Mouse (Mus musculus) megakaryocyte, adult 5-6 weeks (primary cell): Measurements from ENCODE around the gene Cd8b1. TPM values are rescaled to one million over a fixed set of nuclear protein-coding genes. Genes with fewer than 3 reads are reported as not detected.

Experiments
- ATAC-seq: 2 replicates; pipeline ENCODE4 v1.8.0; 2016; ENCODE audit warnings: mild to moderate bottlenecking, inconsistent platforms; ENCODE audit not compliant: poor library complexity, severe bottlenecking
- total RNA-seq, 2 experiments: library from RNA; stranded (forward) in 1 of 2; stranded (reverse) in 1 of 2; fragments of 153-499, 151-499 nt in 1 of 2; fragments of 221-1000, 200-1000 nt in 1 of 2; gene quantifications; 2 replicates each; pipeline versions ENCODE4 v1.2.3 to v1.2.4; 2015 to 2017

Gene Cd8b1
- total RNA-seq, 2 experiments from 2014 or later = 0.20 TPM; not detected in 1

DNA sequence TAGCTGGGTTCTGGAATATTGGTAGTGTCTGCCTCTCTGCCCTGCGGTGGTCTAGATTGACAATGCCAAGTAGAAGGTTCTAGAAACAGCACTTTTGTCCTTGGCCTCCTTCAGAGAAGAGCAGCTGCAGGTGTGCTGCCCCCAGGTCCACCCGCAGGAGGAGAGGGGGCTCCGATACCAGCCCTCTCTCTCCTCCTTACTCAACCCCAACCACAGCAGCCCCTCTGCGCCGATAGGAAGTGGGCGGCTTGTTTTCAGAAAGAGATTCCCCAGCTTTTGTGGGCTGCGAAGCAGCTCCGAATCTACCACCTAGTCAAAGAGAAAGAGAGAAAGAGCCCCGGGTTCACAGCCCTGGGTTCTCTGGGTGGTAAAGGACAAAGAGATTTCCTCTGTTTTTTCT, 18.6 kb downstream of the Cd8b1 start:
- no peak for ATAC-seq

DNA sequence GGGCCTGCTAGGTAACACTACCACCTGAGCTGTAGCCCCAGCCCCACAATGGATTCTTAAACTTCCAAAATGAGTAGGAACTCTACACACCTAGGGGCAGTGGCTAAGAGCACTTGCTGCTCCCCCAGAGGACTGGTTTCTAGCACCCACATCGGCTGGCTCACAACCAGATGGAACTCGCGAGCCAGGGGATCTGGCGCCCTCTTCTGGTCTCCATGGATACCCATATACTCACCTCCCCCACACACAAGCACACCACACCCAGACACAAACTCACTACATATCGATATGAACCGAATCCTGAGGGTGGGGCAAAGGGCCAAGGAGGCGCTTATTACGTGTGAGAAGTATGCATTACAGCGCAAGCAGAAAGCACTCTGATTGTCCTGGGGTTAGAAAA, 25.4 kb downstream of the Cd8b1 start:
- ATAC-seq = no peak

DNA sequence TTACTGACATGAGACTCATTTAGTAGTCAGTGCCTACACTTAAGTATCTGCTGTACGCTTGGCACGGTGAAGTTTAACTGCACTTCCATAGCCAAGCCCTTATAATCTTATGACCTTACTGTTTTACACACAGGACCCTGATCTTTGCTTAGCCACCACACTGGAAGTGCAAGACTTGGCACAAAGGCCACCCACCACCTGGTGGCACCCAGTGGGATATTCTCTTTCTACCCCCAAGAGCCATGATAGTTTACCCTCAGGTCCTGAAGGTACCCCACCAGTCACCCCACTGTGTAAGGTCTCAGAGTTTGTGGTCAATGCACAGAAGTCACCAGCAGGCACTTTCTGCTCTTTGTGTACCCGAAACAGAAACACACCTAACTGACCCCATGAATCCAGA, 28.6 kb downstream of the Cd8b1 start:
- no peak for ATAC-seq

DNA sequence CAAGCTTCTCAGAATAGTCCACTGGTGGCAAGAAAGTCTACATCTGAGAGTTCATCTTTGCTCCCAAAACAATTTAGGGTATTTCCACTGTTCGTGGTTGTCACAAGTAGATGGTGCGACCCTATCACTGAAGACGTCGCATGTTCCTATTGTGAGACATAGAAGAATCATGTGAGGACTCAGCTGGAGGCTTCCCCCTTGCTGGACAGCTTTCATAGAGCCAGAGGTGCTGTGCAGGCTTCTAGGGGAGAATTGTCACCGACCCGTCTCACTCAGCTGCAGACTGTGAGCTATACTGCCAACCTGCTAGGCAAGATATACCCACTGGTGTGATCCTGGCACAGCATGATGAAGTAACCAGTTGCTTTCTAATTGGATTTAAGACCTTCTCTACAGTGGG, 29.6 kb downstream of the Cd8b1 start:
- ATAC-seq = no peak

DNA sequence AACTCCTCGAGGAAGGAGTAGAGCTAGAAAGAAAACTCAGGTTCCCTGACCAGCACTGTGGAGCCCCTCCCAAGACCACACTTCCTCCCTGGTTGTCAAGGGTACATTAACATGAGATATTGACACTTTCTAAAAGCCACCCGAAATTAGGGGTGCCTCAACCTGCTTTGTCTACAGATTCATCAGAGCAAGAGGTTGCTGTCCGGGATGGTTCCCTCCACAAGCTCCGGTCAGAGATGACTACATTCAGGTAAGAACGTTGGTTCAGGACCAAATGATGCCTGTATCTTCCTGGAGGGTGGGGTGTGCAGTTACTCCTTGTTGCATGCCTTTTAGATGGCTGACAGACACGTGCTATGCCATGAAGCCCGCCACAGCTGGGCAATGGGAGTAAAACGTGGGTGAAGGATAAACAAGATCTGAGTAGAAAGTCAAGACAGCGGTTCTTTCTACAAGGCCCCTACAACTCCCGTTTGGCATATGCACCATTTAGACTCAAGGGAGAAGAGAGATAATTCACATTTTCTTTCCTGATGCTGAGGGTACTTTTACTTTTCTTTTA, 30.4 kb downstream of the Cd8b1 start:
- no peak for ATAC-seq

DNA sequence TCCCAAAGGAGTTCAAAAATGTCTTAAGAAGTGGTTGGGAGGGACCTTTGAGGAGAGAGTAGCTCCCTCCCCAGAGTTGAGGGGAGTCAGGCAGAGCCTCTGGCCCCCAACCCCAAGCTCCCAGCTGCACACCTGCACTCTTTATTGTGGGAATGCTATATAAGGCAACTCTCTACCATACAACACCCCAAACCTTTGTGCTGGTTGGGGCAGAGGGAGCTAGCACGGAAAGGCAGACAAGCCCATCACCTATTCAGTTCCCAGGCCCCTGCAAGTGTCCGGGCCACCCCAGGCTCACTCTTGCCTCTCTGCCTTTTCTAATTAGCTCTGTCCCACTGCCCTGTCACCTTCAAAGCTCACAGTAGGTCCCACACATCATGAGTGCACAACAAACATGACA, 31.1 kb downstream of the Cd8b1 start:
- no peak for ATAC-seq

DNA sequence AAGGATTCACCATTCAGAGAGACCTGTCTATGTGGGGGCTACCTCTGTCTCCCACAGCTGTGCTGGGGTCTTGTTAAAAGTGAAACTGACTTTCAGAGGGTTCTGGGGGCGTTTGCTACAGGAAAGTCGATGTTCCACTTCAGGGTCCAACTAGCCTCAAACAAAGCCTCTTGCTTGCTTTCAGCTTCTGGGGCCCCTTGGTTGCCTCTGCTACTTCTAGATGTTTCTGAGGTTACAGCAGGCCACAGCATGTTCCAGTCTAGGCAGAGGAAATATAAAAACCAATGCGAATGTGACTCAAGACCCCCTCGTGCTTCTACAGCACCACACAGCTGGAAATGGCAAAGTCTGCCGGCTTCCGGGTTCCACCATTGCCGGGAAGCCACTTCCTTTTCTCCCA, 34.9 kb downstream of the Cd8b1 start:
- ATAC-seq = no peak

DNA sequence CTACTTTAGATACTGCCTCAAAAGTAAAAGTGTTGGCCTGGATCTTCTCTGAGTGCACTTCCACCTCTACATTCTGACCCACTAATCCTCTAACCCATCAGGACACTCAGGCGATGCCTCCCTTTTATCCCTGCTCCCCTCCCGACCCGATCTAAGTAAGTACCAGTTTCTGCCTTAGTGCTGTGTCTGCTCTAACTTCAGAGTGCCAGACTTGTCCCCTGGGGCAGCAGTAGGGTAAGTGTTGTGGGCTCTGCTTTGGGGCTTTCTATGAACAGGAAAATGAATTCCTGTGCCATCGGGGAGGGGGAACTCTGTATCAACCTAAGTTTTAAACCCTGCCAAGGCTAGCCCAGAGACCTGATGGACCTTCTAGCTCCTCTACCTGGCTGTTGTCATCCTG, 37.6 kb downstream of the Cd8b1 start:
- ATAC-seq = no peak

DNA sequence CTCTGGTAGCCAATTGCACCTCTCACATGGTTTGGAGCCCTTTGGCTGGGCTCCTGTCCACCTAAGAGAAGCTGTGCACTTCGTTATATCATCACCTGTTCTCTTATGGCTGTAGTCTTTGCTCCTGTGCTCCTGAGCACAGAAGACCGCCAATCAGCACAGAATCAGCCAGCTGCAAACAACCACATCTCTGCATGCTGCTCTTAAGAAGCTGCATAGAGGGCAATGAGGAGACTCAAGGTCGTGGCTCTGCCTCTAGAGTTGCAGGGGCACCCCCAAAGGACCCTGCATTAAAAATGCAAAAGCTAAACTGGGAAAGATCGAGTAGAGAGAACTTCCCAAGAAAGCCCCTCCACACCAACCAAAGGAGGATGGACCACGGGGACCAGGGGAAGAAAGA, 38.2 kb downstream of the Cd8b1 start:
- no peak for ATAC-seq

DNA sequence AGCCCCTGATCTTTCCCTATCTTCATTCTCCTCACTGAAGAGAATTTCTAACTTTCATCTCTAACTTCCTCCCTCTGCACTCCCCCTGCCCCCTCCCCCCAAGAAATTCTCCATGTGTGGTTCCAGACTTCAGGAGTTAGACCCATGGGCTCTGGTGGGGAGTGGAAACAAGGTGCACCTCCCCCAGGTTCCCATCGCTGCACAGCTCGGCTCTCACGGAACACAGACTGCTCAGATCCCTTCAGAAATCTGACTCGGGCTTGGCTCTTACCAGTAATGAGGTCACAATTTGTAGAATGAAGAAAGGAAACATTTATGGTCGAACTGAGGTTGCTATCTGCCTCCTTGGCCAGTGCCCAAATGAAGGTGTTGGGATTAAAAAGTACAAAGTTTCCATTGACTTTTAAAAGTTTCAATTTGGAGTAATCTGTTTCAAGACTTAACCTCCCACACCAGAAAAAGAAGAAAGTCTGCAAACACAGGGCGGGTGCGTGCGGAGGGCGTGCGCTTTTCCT, 38.6 kb downstream of the Cd8b1 start:
- no peak for ATAC-seq

DNA sequence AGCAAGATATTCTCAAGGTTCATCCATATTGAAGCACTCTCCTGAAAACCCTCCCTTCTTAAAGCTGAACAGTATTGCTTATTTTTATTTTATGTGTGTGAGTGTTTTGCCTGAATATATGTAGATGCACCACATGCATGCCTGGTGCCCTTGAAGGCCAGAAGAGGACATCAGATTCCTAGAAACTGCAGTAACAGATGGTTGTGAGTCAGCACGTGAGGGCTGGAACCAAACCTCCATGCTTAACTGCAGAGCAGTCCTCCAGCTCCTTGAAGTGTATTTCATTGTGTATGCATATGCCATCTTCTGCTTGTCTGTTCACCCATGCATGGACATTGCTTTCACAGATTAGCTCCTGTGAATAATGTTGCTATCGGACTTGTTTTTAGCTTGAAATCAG, 41.4 kb downstream of the Cd8b1 start:
- no peak for ATAC-seq

DNA sequence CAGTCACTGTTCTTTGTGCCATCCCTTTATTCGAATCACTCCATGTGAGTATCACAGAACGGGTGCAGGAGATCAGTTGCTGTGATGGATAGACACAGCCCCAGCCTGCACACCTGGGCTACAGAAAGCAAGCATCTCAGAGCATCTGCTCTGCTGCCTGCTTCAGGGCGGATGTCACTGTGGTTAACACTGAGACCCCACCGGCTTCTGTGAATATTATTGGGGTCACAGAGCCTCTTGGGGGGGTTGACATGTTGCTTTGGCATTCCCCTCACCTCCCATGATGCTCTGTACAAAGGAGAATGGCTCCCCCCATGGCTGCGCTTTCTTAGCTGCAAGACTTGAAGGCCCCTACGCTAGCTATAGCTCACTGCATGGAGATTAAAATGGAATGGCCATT, 46.8 kb downstream of the Cd8b1 start:
- no peak for ATAC-seq

DNA sequence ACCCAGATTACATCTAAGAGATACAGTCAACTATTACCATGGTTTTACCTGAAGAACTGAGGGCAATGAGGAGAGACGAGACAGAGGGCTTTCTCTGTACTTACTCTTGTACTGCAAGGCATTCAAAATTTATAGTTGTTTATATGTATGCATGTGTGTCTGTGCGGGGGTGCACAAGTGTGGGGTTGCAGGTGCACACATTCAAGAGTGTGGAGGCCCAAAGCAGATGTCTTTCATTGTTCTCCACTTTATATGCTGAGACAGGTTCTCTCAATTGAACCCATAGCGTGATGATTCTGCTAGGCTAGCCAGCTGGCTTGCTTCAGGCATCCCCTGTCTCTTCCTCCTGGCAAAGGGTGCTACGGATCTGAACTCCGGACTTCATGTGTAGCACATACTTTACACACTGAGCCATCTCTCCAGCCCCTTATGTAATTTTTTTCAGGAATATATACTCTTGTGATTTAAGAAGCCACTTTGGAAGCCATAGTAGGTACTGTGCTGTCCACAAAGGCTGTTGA, 48.6 kb downstream of the Cd8b1 start:
- no peak for ATAC-seq

DNA sequence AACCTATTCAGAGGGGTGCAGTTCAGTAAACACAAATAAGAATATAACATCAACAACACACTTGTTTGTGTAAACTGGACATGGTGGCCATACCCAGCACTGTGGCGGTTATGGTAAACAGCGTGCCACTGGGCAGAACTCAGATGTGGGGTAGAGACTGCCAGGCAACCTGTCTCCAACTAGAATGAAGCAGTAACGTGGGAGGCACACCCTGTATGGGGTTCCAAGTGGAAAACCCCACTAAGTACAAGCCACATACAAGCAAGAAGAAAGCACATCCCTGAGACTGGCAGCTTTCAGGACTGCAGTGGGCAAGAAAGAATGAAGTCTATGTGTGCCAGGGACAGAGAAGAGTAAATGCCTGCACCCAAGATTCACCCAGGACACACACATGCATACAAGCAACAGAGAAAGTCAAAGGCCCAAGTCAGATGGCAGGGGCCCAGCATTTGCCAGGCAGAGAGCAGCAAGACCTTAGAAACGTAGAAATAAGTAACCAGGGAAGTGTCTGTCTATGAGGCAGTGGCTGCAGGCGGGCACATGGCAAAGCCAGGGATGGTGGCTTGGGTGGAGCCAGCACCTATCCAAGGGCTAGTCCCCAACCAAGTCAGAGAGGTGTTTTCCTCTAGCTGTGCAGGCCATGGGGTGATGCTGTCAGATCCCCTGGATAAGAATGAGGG, 49.6 kb downstream of the Cd8b1 start:
- ATAC-seq = no peak

DNA sequence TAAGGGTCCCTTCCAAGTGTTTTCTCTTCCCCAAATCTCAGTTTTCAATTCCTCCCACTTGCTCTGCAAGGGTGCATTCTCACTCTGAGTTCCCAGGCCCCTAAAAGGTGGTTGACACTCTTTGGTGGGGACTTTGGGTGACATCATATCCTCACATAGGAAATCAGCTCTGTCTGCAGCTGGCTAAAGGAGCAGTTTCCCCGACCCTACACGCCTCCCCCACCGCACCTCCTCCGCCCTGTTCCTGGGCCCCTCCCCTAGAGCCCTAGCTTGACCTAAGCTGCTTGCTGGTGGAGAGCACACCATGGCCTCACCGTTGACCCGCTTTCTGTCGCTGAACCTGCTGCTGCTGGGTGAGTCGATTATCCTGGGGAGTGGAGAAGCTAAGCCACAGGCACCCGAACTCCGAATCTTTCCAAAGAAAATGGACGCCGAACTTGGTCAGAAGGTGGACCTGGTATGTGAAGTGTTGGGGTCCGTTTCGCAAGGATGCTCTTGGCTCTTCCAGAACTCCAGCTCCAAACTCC, 50.7 kb downstream of the Cd8b1 start, which contains the start of gene Cd8a:
Cd8a (plus strand) TSS at position 179 of the 527 bp plus-strand sequence.
- no peak for ATAC-seq

DNA sequence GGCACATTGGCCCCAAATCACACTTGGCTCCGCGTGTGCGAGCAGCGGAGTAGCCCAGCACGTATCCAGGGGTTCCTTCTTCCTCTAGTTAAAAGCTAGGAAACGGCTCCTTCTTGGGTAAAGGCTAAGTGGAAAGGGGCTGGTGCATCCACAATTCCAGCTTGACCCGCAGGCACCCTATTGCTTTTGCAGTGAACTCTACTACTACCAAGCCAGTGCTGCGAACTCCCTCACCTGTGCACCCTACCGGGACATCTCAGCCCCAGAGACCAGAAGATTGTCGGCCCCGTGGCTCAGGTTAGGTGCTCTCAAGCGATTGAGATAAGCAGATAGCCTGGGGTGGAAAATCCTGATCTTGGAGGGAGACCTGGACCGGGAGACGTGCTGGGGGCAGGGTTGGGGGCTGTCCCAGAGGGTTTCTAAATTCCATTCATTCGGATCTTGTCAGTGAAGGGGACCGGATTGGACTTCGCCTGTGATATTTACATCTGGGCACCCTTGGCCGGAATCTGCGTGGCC, 51.8 kb downstream of the Cd8b1 start:
- no peak for ATAC-seq

DNA sequence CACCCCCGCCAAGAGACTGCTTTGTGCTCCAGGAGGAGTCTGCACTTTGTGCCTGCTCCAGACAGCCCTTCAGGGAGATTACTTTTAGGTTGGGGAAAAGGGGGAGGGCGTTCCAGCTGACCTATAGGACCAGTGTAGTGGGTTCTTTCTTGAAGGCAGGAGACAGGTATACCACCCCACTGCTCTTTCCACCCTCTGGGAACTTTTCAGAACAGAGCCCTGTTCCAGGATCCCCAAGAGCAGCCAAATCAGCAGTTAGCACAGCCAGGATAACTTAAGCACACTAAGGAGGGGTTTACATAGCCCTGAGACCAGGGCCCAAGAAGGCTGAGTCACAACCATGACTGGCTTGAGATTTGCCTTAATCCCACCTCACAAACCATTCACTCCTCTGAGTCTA, 52.3 kb downstream of the Cd8b1 start:
- no peak for ATAC-seq

DNA sequence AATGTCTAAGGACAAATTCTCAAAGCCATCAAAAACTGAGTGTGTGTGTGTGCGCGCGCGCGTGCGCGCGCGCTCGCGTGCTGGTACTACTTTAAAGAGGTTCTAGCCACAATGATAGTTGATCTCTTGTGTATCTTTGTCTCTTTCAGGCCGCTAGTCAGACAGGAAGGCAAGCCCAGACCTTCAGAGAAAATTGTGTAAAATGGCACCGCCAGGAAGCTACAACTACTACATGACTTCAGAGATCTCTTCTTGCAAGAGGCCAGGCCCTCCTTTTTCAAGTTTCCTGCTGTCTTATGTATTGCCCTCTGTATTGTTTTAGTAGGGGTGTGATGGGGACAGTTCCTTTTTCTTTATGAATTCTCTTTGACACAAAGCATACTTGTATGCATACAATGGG, 54.1 kb downstream of the Cd8b1 start:
- no peak for ATAC-seq

DNA sequence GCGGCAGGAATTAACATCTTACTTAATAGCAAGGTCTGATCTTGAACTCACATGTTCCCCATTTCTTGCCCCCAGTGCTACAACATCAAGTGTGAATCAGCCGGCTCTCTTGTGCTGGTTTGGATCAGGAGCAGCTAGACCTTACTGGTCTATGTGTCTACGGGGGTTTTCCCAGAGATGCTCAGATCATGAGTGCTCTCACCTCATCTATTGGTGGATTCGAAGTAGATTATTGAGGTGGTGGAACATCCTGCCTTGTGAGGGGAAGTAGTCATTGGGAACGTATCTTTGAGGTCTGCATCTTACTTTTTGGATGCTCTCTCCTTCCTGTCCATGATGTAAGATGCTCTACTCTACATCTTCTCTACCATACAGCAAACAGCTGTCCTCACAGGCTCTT, 59.1 kb downstream of the Cd8b1 start:
- ATAC-seq = no peak
